Mouse (Mus musculus): Measurements from ENCODE around the gene Proser2. TPM values are rescaled to one million over a fixed set of nuclear protein-coding genes. Genes with fewer than 3 reads are reported as not detected.

Gene Proser2
- total and polyA plus RNA-seq, 2 experiments from 2014 or later, result 8.0 to 9.8 TPM

DNA sequence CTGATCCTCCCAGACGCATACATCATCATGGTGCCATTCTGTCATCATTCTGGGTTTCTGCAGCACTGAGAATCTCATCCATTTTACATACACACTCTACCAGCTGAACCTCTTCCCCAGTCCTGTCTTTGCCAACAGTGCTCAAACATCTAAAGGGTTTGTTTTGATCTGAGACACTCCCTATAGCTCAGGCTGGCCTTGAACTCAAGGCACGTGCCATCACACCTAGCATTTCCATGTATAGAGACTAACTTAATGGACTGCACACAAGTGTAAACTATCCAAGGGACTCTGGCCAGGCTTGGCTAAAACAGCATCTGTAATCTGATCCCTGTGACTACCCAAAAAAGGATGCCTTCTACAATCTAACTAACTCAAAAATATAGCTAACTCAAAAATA, 70.7 kb downstream of the Proser2 start:
- TF ChIP-seq CTCF (IDR thresholded peaks at IDR 0.05; ENCODE audit: low read depth), result no peak
- no peak for ATAC-seq
- Histone ChIP-seq H3K4me2 (ENCODE audit: low read depth, low read length) (no peak overlapping the region), H3K27me3 (ENCODE audit: insufficient read depth, low read length) (no peaks in the 10 kb centered on the region), H3K9me3 (ENCODE audit: low read length) (no peaks in the 10 kb centered on the region), H3K27ac (no peak overlapping the region), H3K9ac (replicated peaks; ENCODE audit: low read length) (no peak overlapping the region), H3K4me1 (ENCODE audit: insufficient read depth, low read length) (no peaks in the 10 kb centered on the region), H3K36me3 (ENCODE audit: insufficient read depth, low read length) (peaks cover 12% of the 10 kb centered on the region), H3K4me3 (ENCODE audit: low read length) (no peak overlapping the region)
- no peak for DNase-seq (ENCODE audit: low spot score)
- WGBS, result 86% methylated on average over 2 of the region's 2 CpGs

DNA sequence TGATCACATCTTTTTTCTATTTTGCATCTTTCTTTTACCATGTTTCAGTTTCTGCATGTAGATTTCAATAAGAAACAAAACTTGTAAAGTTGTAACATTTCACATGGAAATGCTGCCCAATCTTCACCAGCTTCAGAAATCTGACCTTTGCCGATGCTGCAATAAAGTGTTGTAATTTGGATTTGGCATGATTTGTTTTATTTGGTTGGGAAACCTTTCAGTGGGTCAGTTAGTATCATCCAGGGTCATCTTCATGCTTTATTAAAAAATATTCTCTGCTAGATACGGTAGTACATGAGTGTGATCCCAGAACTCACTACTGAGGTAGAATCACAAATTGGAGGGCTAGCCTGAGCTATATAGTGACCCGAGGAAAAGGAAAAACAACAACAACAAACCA, 73.5 kb downstream of the Proser2 start:
- H3K4me2 ChIP-seq (ENCODE audit: low read depth, low read length), result no peak overlapping the region
- WGBS, result 97% methylated on average over 3 of the region's 3 CpGs
- no peaks in the 10 kb centered on the region for H3K27me3 ChIP-seq (ENCODE audit: insufficient read depth, low read length)
- no peak overlapping the region for H3K9ac ChIP-seq (replicated peaks; ENCODE audit: low read length)
- peaks cover 21% of the 10 kb centered on the region for H3K36me3 ChIP-seq (ENCODE audit: insufficient read depth, low read length)
- no peak for ATAC-seq
- H3K4me3 ChIP-seq (ENCODE audit: low read length), result no peak overlapping the region
- DNase-seq (ENCODE audit: low spot score), result no peak
- H3K4me1 ChIP-seq (ENCODE audit: insufficient read depth, low read length), result no peaks in the 10 kb centered on the region
- no peaks in the 10 kb centered on the region for H3K9me3 ChIP-seq (ENCODE audit: low read length)
- no peak overlapping the region for H3K27ac ChIP-seq
- no peak for TF ChIP-seq CTCF (IDR thresholded peaks at IDR 0.05; ENCODE audit: low read depth)

DNA sequence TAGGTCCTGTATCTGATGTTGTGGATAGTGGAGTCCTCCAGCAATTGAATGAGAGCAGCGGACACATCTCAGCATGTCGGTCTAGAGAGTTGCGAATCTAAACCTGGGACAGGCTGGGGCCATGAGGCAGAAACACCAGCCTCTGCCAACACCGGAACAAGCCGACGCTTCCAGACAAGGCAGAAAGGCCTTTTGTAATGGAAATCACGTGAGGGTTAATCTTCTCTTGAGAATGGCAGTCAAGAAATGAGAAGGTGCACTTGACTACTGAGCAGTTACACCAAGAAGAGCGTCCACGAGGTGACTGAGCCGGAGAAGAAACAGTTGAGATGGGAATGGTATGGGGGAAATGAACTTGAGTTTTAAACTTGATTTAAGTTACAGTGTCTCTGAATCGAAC, 74.5 kb downstream of the Proser2 start:
- WGBS, result 72% methylated on average over 11 of the region's 11 CpGs
- no peak overlapping the region for H3K4me3 ChIP-seq (ENCODE audit: low read length)
- no peak overlapping the region for H3K4me2 ChIP-seq (ENCODE audit: low read depth, low read length)
- no peak overlapping the region for H3K9ac ChIP-seq (replicated peaks; ENCODE audit: low read length)
- H3K27ac ChIP-seq, result no peak overlapping the region
- no peak for TF ChIP-seq CTCF (IDR thresholded peaks at IDR 0.05; ENCODE audit: low read depth)
- H3K9me3 ChIP-seq (ENCODE audit: low read length), result no peaks in the 10 kb centered on the region
- no peak for DNase-seq (ENCODE audit: low spot score)
- H3K27me3 ChIP-seq (ENCODE audit: insufficient read depth, low read length), result no peaks in the 10 kb centered on the region
- ATAC-seq, result no peak
- no peaks in the 10 kb centered on the region for H3K4me1 ChIP-seq (ENCODE audit: insufficient read depth, low read length)
- H3K36me3 ChIP-seq (ENCODE audit: insufficient read depth, low read length), result peaks cover 30% of the 10 kb centered on the region

DNA sequence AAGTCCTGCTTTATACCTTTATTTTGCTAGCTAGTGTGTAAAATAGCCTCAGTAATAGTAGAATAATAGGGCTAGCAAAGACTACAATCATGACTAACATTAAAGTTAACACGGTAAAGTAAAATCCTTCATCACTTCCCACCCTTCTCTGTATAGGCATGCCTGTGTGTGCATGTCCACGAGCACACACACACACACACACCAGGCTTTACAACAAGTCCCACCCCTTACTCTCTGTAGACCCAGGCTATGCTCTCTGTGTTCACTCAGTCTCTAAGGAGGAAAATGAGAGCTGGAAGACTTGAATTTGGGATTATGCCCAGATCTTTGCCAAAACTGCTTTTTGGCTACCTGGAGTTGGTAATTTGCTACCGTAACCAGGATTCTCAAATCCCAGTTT, 81.0 kb downstream of the Proser2 start:
- no peak for TF ChIP-seq CTCF (IDR thresholded peaks at IDR 0.05; ENCODE audit: low read depth)
- no peak for DNase-seq (ENCODE audit: low spot score)
- H3K4me2 ChIP-seq (ENCODE audit: low read depth, low read length), result no peak overlapping the region
- H3K9ac ChIP-seq (replicated peaks; ENCODE audit: low read length), result no peak overlapping the region
- WGBS, result 88% methylated on average over 3 of the region's 3 CpGs
- no peaks in the 10 kb centered on the region for H3K9me3 ChIP-seq (ENCODE audit: low read length)
- no peak overlapping the region for H3K4me3 ChIP-seq (ENCODE audit: low read length)
- H3K36me3 ChIP-seq (ENCODE audit: insufficient read depth, low read length), result peaks cover 29% of the 10 kb centered on the region; the same call in 1 of the 2 replicates
- H3K4me1 ChIP-seq (ENCODE audit: insufficient read depth, low read length), result no peaks in the 10 kb centered on the region
- no peaks in the 10 kb centered on the region for H3K27me3 ChIP-seq (ENCODE audit: insufficient read depth, low read length)
- ATAC-seq, result no peak
- no peak overlapping the region for H3K27ac ChIP-seq

DNA sequence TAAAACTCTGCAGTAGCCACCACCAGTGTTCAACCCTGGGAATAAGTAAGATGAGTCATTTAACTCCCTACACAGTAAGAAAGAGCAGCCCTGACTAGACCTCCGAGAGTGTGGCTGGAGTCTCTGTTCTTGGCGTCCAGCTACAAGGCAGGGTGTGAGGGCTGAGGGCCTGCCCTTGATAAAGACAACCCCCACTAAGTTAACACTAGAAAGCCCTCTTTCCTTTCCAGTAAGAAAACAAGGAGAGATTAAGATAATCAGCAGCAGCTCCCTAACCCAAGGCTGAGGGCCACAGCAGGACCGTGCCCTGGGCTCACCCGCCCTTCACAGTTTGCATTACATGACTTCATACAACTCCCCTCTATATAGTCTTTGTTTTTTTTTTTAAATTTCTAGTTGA, 81.4 kb downstream of the Proser2 start:
- Histone ChIP-seq H3K4me1 (ENCODE audit: insufficient read depth, low read length) (no peaks in the 10 kb centered on the region), H3K4me2 (ENCODE audit: low read depth, low read length) (no peak overlapping the region), H3K9ac (replicated peaks; ENCODE audit: low read length) (no peak overlapping the region), H3K4me3 (ENCODE audit: low read length) (no peak overlapping the region), H3K36me3 (ENCODE audit: insufficient read depth, low read length) (peaks cover 29% of the 10 kb centered on the region; the same call in 1 of the 2 replicates), H3K27ac (no peak overlapping the region), H3K27me3 (ENCODE audit: insufficient read depth, low read length) (no peaks in the 10 kb centered on the region), H3K9me3 (ENCODE audit: low read length) (no peaks in the 10 kb centered on the region)
- no peak for TF ChIP-seq CTCF (IDR thresholded peaks at IDR 0.05; ENCODE audit: low read depth)
- WGBS, result 82% methylated on average over 4 of the region's 4 CpGs
- DNase-seq (ENCODE audit: low spot score) (no peak), ATAC-seq (no peak)

Other genes starting within 250 kb of the Proser2 start
- gene Sec61a2, start 234.8 kb downstream of the Proser2 start, total RNA-seq (2014; rRNA removed), result 109 and 127 TPM in 2 replicates
- gene Sec61a2, start 234.8 kb downstream of the Proser2 start, polyA plus RNA-seq (2015; fragmentation: Nextera tagmentation; extraction: Ambion mirVana), result 104 and 105 TPM in 2 replicates
- gene Dhtkd1, start 187.4 kb downstream of the Proser2 start, total RNA-seq (2014; rRNA removed), result 6.6 and 9.3 TPM in 2 replicates
- gene Dhtkd1, start 187.4 kb downstream of the Proser2 start, polyA plus RNA-seq (2015; fragmentation: Nextera tagmentation; extraction: Ambion mirVana), result 3.7 and 4.9 TPM in 2 replicates
- gene Upf2, start 178.7 kb downstream of the Proser2 start, total RNA-seq (2014; rRNA removed), result 3.5 and 6.2 TPM in 2 replicates
- gene Upf2, start 178.7 kb downstream of the Proser2 start, polyA plus RNA-seq (2015; fragmentation: Nextera tagmentation; extraction: Ambion mirVana), result 4.3 and 4.9 TPM in 2 replicates
- 1.5 and 1.6 TPM in 2 replicates for gene Echdc3, start 82.8 kb upstream of the Proser2 start, total RNA-seq (2014; rRNA removed)
- gene Echdc3, start 82.8 kb upstream of the Proser2 start, polyA plus RNA-seq (2015; fragmentation: Nextera tagmentation; extraction: Ambion mirVana), result 1.5 and 1.7 TPM in 2 replicates
- gene Usp6nl, start 192.5 kb upstream of the Proser2 start, total RNA-seq (2014; rRNA removed), result 16.8 and 24.0 TPM in 2 replicates
- gene Usp6nl, start 192.5 kb upstream of the Proser2 start, polyA plus RNA-seq (2015; fragmentation: Nextera tagmentation; extraction: Ambion mirVana), result 6.9 and 7.8 TPM in 2 replicates

Measured in hindbrain, postnatal 0 days (tissue).